Mouse (Mus musculus): ENCODE measurements around the gene Ermard.

The Ermard gene

DNA sequence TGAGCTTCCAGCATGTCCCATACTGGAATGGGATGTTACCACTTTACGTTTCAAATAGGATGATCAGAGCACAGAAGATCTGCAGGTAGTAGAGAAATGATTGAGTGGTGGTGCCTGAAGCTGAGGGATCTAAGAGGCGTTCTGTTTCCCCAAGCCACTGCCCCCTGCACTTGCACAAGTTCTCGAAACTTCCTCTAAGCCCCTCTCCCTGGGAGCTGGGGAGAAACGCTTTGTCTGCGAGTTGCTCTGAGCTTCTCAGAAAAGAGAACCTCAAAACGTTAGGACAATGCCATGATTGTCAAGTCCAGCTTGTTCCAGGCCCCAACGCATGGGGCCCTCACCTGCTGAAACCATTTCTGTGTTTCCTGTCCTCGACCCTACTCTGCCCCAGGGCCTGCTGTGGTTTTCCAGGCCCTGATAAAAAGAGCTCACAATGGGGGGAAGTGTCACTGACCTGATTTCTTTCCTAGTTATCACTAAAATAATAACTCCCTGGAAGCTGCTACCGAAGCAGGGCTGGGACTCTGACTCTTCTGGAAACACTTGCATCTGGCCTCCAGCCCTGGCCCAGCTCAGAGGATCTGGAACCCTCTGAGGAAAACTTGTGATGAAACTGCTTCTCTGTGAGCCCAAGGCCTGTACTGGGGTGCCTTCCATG is 88.8 kb downstream of the Ermard start:
- DNase-seq: no peak

DNA sequence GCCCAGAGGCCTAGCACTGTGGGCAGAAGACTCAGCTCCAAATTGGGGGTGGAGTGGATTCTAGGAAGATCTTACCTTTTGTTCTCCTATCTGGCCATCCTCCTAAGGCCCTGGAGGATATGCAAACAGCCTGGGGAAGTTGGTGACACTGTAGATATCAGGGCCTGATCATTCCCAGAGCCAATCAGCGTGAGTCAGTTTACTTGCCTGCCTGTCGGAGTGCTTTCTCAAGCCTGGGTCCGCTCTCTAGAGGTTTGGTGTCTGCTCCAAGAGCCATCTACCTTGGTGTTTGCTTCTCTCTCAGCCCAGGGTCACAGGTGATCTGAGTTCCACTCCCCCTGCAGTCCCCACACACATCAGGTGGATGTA is 89.3 kb downstream of the Ermard start:
- no peak for DNase-seq

DNA sequence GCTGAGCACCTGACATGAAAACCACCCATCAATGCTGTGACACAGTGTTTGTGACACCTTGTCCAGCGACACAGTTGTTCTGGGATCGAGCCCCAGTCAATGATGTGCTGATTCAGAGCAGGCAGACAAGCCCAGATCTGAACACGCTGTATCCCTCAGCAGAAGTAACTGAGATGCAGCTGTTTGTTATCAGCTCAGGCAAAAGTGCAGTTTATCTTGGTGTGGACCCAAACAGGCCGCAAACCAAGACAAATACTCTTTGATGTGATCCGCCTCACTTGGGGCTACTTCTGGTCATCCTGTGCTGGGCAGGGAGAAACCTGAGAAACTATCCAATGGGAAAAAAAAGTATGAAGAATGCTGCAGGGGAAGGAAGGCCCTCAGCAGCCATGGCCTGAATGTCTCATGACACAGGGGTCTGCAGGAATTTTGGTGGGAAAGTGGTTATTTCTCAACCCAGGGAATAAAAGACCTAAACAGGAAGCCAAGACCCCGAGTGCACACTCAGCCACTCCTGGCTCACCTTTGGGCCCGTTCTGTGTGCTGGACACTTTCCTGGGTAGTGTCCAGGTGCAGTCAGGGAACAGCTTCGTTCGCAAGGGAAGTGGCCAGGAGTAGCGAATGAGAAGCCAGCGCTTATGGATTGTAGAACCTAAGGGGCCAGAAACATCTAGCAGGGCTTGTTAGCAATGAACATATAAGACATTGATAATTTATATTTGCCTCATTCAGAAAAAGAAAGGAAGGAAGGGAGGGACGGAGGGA is 94.1 kb downstream of the Ermard start:
- DNase-seq: no peak

DNA sequence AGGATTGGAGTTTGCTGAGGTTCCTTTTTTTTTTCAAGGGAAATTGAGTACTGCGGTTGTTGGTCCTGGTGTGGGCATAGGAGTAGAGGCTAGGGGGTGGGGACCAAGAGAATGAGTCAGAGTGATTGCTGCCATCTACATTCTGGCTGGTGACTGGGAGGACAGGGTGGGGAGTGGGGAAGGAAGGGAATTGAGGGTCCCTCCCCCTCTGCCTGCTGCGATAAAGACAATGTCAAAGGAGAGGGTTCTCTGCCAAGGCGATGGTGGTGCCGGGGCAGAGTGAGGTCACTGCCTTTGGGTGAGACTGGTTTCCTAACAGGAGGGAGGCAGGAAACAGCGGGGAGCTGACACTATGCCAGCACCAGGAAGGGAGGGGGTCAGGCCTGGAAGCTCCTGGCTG is 96.4 kb downstream of the Ermard start:
- DNase-seq: no peak

Data from cerebellum, adult 9-11 months (tissue).